Mouse (Mus musculus): ENCODE measurements at regions not wholly inside any gene's neighbourhood (a gene's known extent, or its start where the extent isn't known, plus 50 kb on each side); places are given as distances from the start of the nearest gene placed in this dataset.
"Not testable (repeated sequence)": the region's sequence is repeated elsewhere in the genome, so short reads cannot be mapped to it uniquely, and the experiment has no call there.

DNA sequence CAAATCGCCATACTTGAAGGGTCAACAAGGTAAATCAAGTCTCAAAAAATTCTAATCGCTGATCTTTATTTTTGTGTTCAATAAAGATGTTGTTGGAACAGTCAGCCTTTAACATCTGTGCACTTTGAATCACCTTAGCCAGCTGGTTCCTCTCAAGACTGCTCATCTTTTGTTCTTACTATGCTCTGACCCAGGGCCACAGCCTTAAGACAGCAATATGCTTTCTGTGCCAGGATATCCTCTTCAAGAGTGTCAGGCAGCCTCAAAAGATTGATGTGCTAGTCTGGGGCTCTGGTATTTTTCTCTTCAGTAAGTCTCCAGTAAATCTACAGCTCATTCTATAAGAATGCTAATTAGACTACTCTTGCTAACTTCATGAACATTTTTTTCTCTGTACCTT is 199.9 kb downstream of the Dph6 start:
- DNase-seq, result no peak

DNA sequence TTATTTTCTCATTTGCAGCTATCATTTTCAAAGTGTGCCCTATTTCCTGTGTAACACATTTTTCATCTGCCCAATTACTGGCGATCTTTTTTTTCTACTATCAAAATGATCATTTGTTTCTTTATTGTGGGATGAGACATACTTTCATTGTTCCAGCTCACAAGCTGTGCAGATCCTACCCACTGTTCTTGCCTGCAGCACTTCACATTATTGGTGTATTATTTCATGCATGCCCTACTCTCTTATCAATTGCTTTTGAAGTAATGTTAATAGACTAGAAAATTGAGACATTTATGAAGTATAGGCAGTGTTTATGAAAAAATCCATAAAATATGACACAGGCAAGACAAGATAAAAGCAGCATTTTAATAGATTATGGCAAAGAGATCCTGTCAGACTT is 204.6 kb downstream of the Dph6 start:
- no peak for DNase-seq

DNA sequence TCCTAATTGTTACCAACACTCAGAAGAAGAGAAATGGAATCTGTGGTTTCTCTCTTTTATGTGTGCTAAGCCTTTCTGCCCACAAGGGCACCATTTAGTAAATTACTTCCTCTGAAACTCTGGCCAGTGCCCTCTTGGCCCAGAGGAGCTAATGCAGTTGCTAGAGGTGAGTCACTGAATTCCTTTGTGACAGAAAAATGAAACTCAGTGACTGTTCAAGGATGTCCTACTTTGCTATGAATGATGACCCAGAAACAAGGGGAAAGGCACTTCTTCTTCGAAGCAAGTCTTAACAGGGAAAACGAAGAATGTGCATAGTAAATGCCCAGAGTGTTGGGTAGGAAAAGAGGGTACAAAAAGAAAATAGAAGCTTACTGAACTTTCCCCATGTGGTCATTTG is 211.0 kb downstream of the Dph6 start:
- no peak for DNase-seq

DNA sequence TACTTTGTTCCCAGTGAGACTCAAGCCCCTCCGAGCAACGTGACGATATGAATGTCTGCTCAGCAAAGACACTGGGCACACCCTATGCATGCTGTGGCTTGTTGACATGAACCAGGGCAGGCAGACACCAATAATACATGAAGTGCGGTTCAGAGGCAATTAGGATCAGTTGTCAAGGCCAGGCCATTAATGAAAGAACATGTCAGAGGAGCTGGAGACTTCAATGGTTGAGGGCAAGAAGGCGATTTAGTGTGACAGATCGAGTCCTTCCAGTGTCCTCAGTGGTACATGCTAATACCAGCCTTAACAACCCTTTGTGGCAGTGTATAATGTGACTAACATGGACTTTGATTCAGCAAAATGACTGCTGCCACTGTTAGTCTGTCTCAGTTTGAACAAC is 213.8 kb downstream of the Dph6 start:
- no peak for DNase-seq

DNA sequence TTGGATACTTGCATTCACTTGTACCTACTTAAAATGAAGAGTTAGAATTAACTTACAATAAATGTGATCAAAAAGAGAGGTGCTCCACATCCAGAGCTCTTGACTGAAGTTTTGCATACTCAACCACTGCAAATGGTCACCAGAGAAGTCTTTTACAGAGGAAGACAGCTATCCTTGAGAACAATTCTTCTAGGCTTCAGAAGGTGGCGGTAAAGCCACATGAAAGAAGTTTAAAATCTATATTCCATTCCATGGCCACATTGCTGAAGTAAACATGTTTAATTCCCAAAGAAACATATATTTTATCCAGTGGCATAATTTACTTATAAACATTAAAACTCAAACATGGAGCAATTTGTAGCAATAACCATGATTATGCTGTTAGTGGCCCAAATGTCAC is 215.1 kb downstream of the Dph6 start:
- DNase-seq, result no peak

DNA sequence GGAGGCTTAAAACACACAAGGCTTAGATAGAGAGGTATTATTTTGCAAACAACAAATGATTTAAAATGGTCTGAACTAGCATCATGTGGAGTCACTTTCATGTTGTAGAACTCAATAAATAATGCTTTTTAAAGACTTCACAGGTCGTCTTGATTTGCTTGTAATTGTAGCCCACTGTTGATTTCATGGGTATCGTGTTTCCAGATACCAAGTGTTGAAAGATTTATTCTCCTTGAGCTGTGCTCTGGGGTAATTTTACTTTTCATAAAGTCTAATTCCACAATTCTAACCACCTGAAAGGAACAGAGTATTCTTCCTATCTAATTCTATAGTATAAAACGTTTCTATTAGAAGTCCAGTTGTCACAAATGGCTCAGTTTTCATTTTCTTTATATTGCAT is 216.7 kb downstream of the Dph6 start:
- DNase-seq, result no peak

DNA sequence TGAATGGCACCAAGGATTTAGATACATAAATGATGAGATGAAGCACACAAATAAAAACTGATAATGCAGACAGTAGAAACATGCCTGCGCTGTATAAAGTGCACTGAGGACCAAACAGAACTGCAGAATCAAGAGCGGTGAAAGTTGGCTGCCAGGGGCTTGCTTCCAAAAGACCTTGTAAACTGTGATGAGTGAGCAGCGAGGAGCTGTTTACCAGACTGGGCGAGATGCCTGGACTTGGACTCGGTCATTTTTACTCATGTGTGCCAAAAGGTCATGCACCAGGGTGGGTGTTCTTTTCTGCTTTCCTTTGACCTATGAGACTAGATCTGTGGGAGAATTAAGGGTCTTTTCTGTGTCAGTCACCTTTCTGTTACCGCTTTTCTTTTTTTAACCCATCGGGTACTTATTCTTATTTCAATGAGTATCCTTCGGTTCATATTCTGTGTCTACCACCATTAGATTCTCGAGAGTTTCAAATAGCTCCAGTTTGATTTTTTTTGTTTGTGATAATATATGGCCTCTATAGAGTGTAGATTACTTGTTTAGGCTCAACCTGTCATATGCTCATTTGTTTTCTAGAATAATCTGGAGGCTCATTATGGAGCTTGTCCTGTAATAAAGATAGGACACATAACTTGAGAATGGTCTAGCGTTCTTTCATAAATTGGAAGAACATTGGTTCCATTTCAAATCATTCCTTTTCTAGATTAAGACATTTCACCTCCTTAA is 226.3 kb upstream of the Zfp770 start:
- peak; percentile 11 for DNase-seq

DNA sequence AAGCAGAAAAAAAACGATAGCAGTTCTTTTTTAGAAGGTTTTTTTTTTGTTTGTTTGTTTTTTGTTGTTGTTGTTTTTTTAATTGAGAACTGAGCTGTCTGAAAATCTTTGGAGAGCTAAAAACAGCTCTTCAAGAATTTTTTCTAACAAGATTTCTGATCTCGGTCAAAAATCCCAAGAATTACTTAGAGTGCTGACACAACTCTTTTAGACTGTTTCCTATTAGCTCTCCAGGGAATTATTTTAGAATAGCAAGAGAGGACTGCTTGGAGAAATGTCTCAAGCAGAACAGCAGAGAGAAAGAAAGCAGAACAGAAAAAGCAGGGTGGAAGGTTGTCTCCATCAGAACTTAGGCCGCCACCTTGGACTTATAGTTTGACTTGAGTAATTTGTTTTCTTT is 218.1 kb upstream of the Zfp770 start:
- DNase-seq, result no peak

DNA sequence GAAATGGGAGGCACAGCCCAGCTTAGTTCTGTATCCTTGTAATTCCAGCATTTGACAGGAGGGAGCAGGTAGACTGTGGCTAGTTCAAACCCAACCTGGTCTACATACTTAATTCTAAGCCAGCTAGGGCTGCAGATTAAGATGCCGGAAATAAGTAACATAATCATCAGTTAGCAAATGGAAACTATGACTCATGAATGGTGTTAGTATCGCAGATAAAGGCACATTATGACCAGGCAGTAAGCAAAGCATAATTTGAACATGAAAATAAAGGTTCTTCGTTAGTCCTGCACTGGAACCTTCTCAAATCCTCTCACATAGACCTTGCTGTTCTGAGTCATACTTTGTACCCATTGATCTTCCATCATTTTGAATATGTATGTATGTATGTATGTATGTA is 211.7 kb upstream of the Zfp770 start:
- no peak for DNase-seq

DNA sequence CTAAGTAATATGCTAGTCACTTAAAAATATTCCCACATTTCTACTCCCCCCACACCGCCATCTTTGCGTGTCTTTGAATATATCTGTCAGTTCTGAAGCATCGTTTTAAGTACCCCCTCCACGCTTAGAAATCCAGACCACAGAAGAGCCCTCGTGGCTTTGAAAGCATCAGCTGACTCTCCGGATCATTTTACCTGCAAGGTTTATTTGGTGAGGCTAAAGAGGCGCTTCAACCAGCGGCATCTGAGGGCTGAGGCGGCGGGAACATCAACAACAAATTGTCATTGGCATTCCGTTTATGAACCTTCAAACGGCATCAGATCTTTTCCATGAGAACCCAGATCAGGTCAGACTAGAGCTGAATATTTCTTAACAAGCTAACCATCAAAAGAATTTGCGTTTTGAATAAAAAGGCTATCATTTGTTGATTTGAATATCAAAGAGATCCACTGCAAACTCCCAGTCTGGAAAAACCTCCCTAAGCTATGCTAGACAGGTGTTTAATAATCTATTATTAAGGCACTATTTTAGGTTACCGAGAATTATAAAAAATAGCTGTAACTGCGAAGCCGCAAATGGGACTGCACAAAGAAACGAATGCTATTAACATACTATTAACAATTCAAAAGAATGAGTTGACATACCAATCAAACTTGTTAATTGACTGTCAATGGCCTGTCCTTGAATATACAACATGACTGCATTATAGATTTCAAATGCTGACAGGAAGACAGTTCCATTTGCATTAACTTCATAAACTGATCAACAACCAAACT is 210.9 kb upstream of the Zfp770 start:
- no peak for DNase-seq

DNA sequence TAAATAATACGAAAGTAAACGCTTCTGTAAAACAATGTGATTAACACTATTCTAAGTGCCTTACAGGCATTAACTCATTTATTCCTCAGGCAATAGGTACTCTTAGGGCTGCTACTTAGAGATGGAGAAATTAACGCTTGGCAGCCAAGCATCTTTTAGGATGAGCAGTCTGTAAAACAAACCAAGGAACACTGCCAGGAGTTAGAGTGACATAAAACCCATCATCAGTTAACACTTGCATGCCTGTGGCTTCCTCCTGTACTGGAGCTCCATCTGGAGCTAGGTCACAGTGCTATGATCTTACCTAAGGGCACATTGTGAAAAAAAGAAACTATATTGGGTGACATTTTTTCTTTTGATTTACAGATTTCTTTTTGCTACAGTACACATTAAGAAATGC is 209.4 kb upstream of the Zfp770 start:
- no peak for DNase-seq

DNA sequence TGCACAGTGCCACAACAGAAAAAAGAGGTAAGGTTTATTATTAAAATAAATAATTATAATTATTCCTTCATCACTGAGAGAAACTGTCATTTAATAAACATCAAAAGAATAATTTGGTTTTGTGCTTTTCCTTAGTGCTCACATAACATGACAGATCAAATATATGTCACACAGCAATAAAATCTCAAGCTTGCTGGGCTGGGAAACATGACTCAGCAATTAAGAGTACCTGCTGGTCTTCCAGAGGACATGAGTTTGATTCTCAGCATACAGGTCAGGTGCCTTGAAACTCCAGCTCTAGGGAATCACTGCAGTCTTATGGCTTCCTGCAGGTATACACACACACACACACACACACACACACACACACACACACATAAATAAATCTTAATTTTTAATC is 208.3 kb upstream of the Zfp770 start:
- no peak for DNase-seq

DNA sequence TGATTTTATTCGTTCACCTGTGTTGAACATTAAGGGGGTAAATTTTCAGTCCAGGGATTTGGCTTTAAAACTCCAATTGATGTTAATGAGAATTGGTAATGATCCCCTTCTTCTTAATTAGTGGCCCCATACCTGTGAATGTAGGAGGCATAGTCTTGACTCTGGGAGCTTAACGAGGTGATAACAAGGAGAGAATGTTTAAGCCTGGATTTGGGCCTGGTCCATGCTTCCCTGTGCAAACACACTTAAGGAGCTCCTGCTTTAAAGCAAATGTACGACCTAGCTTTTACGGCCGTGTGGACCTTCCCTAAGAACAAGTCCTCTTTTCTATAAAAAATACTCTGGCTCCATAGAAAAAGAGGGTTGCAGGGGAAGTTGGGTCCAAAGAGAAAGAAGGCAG is 206.1 kb upstream of the Zfp770 start:
- DNase-seq, result no peak

DNA sequence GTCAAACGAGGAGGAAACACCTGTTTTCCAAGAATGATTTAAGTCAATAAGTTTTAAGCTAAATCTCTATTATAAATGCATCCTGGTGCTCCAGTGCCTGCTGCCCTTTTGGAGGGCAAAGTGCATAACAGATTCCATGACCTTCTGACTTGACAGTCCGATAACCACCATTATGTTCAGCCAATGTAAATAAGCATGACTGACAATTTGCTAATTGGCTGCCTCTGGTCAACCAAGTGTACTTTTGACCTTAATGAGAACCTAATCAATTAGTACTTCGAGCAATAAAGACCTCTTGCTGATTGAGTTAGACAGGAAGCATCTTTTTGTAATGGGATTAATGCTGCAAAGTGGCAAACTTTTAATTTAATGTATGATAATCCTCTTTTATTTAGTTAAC is 183.3 kb upstream of the Zfp770 start:
- DNase-seq, result no peak

DNA sequence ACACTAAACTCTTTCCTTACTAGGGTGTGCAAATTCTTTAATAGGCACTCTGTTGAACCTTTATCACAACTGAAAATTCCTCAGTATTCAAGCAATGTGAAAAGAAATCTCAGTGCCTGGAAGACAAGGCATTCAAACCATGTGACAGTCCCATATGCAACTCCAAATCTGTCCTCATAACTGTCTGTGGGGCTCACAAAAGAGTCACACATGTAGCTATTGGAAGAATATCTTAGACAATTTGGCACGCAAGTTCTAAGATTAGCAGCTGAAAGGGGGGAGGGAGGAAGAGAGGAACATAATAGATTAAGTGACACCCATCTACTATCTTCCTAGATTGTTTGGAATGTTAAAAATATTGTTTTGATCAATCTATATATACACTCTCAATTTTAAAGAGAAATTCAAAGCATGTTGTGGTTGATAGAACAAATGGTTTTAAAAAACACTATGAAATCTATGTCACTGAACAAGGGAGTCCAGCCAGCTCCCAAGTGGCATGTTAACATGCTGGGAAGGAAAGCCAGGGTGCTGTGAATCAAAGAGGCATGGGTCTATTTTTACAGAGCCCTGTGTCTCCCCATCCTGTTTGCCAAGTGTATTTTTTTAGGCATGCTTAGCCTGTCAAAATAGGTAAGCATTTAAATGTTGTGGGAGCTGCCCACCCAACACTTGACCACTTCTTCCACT is 177.7 kb upstream of the Zfp770 start:
- no peak for DNase-seq

DNA sequence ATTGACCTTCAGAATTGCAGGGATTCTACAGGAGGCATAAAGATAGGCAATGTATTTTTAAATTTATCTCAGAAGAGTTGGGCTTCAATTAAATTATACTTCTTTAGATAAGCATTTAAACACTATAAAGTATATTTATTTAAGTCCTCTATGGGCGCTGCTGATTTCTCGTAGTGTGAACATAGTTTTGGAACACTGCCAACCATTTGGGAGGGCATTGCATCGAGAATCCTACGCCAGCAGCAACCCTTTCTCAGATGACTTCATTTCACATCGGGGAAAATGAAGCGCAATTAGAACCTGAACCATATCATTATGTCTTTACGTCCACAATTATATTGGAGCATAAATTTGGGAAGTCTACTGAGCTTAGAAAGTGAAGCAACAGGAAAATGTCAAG is 172.2 kb upstream of the Zfp770 start:
- DNase-seq, result no peak

DNA sequence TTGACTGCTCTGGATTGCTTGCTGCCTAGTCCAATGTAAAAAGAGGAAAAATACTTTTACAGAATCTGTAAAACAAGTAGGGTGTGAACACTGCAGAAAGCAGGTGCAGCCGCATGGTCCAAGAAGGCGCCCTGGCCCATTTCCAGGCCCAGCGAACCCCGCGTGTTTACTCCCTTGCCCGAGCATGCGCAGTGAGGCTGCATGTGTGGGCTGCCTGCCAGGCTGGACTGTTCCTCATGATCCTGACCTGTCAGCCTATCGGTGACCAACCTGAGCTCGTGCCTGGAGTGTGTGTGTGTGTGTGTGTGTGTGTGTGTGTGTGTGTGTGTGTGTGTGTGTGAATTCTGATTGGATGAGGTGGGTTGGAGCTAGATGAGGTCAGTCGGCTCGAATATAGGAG is 152.6 kb upstream of the Zfp770 start:
- DNase-seq, result not testable (repeated sequence)

DNA sequence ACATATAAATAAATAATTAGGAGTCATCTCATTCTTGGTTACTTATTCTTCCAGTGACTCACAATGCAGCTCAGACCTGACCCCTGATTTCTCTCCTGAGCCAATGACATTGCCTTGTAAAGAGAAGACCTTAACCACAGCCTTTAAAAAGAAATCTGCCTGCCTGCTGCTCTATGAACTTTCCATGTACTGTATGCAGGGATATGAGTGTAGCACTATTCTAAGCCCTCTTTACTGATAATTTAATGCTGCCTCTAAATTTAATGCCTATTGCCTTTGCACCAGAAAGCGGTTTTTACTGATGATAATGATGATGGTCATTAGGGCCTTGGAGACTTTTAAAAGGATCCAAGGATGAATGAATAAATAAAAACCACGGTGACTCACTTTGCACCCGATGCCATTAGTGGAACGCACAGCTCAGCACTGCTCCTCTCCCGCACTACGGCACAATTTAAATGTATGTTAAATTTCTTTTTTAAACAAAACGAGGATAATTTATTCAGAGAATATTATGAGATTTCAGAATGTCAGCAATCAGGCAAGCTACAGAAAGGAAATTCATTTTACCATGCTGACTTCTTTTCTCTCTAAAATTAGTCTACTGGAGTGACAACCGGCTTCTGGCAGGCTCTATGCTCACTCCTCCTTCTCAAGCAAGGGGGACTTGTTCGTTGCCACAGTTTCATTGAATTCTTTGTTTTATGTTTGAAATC is 139.5 kb upstream of the Zfp770 start:
- no peak for DNase-seq

DNA sequence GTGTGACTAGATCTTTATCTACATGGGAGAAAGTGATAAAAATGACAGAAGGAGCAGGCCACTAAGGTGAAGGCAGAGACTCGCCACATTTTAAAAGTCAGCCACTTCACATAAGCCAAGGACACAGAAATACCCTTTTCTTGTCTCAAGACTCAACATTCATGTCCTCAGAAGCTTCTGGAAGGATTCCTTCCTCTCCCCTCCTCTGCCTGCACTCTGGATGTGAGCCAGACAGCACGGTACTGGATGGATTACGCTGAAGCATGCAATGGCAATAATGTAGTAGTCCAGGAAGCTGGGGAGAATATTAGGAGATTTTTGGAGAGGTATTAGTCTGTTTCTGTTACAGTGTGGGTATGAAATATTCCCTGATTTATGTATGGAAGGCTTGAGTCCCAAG is 100.5 kb upstream of the Zfp770 start:
- no peak for DNase-seq

DNA sequence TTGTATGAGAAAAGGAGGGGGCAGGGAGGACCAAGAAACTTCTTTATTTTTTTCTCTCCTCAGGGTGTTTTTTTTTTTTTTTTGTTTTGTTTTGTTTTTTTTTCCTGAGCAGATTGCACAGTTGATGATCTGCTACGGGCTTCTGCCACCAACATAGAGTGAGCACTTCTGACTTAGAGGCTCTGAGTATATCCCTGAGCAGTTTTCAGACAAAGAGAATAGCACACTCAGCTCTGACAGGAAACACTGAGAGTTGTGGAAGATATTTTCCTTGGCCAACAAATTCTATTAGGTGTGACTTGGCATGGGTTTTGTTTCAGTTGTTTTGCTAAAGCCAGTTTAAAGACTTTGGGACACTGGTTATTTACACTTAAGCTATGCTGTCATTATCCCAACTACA is 93.8 kb upstream of the Zfp770 start:
- DNase-seq, result no peak

DNA sequence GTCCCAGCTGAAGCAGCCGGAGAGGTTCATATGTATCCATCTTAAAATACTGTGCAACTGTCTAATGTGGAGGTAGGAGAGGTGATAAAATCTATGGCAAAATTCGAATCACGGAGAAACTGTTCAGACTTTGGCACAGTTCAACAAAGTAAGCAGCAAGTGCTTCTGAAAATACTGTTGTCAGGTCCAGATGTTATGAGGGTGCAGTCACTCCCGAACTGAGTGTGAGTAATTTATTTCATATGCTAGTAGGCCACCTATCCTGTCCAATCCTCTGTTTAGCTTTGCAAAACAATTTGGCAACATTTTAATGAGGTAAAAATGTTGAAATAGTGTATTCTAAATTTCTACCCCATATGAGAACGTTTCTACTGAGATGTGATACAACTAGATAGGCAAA is 90.1 kb upstream of the Zfp770 start:
- DNase-seq, result no peak

DNA sequence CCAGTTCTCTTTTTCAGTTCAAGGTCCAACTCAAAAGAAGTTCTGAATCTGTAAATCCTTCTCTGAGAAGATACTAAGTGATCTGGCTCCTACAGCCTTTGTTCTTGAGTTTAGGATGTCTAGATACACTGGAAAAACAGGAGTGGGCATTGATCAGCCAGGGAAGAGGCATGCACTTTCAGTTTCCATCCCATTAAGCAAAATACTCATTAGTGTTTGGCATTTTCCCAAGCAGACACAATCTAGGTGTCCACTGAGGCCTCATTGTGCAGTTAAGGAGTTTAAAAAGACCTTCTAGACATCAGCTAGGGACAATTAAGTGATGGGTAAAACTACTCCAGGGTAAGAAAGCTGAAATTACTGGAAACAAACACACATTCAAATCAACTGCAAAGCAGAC is 74.3 kb upstream of the Zfp770 start:
- no peak for DNase-seq

DNA sequence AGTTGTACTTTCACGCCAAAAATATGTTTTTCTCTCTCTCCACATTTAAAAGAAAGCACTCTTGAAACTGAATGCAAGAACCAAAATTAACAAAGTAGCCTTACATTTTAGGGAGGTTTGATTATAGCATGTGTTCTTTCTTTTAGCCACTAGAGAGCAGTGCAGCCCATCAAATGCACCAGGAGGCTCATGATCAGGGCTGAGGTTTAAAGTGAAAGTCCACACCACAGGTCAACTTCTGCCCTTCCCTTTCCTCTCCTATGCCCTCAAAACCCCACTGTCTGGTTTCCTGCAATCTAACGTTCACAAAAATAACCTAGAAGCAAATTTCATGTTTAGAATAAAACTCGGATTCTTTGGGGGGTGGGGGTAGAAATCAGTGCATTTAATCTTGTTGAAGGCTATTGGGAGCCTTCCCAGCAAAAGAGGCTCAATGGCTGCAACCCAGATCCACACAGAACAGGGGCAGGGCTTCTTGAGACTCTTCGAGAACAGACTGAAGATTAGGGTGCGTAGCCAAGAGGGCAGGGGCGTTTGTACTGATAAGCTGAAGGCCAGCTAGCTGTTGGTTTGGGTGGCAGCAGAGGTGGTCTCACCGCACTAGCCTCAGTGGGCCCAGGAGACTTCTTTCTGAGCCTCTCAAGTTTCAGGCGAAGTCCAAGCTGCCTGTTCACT is 59.3 kb upstream of the Zfp770 start:
- DNase-seq, result peak in 1 of 2 experiments; percentile 15
